Mouse (Mus musculus) kidney, adult 9 months (tissue): ENCODE results near the gene Cdrt4.
A peak's percentile ranks its signal among the peaks of the same experiment; 100 is the strongest.

Source experiments
- DNase-seq: peaks from one replicate; pipeline ENCODE4 v3.0.0; 2022

Cdrt4 gene

GRCm38 (mm10) chr11:62997039-62997717 is 46.2 kb downstream of the Cdrt4 start:
- DNase-seq, result no peak

GRCm38 (mm10) chr11:62997718-62998281 is 46.8 kb downstream of the Cdrt4 start:
- DNase-seq, result peak; percentile 24

GRCm38 (mm10) chr11:63000126-63000525 is 49.1 kb downstream of the Cdrt4 start:
- no peak for DNase-seq

GRCm38 (mm10) chr11:63004617-63005016 is 53.6 kb downstream of the Cdrt4 start:
- DNase-seq, result no peak

- DNase-seq, result no peak
Observed at GRCm38 (mm10) chr11:63007376-63007775, 56.4 kb downstream of the Cdrt4 start.

GRCm38 (mm10) chr11:63008004-63008403 is 57.0 kb downstream of the Cdrt4 start:
- DNase-seq, result peak; percentile 54

GRCm38 (mm10) chr11:63009761-63010160 is 58.8 kb downstream of the Cdrt4 start:
- DNase-seq, result no peak

- DNase-seq, result no peak
Observed at GRCm38 (mm10) chr11:63017327-63018082, 66.5 kb downstream of the Cdrt4 start.

- DNase-seq, result no peak
Observed at GRCm38 (mm10) chr11:63018083-63018622, 67.2 kb downstream of the Cdrt4 start.

GRCm38 (mm10) chr11:63020633-63021032 is 69.6 kb downstream of the Cdrt4 start:
- DNase-seq, result peak; percentile 14

- peak; percentile 11 for DNase-seq
Observed at GRCm38 (mm10) chr11:63021141-63021806, 70.3 kb downstream of the Cdrt4 start.

GRCm38 (mm10) chr11:63023461-63023860 is 72.5 kb downstream of the Cdrt4 start:
- DNase-seq, result no peak

- DNase-seq, result no peak
Observed at GRCm38 (mm10) chr11:63024136-63024535, 73.1 kb downstream of the Cdrt4 start.

- no peak for DNase-seq
Observed at GRCm38 (mm10) chr11:63025476-63025875, 74.5 kb downstream of the Cdrt4 start.

GRCm38 (mm10) chr11:63026651-63027141 is 75.7 kb downstream of the Cdrt4 start:
- DNase-seq, result no peak

GRCm38 (mm10) chr11:63028131-63028530 is 77.1 kb downstream of the Cdrt4 start:
- DNase-seq, result no peak

- DNase-seq, result no peak
Observed at GRCm38 (mm10) chr11:63029148-63029714, 78.2 kb downstream of the Cdrt4 start.

GRCm38 (mm10) chr11:63029721-63030120 is 78.7 kb downstream of the Cdrt4 start:
- no peak for DNase-seq

GRCm38 (mm10) chr11:63035420-63036211 is 84.6 kb downstream of the Cdrt4 start:
- DNase-seq, result no peak

- DNase-seq, result no peak
Observed at GRCm38 (mm10) chr11:63040002-63040661, 89.1 kb downstream of the Cdrt4 start.
